In the genomic region with DNA sequence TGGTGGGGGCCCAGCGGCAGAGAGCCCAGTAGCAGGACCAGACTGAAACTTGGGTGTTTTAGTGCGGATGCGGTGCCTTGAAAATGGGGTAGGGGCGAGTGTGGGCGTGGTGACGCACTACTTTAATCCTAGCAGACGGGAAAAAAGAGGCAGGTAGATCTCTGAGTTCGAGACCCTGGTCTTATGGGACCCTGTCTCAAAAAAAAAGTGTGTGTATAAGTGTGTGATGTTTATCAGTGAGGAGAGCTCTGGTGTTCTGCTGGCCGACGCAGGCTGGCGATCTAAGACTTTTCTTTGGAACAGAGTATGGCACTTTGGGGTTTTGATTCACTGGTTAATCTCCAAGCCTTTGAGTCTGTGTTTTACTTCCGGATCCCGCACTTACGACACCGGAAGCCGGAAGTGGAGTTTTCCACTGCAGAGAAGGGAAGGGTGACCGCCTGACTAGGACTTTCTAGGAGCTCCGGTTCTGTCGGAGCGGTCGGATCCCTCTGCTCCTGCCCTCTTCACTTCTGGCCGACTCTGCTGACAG, we compare ENCODE assay signal across 8 mouse cellular contexts. TPM values are rescaled to one million over a fixed set of nuclear protein-coding genes. Genes with fewer than 3 reads are reported as not detected.
DNase-seq lines count a peak whose midpoint lies in the region; ATAC-seq lines count a peak whose summit lies in the region.

No protein-coding gene starts in this region.

- H3K9ac ChIP-seq in forebrain, embryonic 11.5 days (ENCODE audit: low read length) = peak overlapping the region; percentile 61
- H3K9ac ChIP-seq in heart, embryonic 16.5 days (ENCODE audit: low read length) = peak overlapping the region; percentile 77
- H3K9ac ChIP-seq in liver, embryonic 13.5 days = peak overlapping the region; percentile 76
- peak overlapping the region; percentile 37; the same call in 1 of the 2 replicates for H3K9ac ChIP-seq in stomach, embryonic 15.5 days

- peak overlapping the region; percentile 84 for H3K4me3 ChIP-seq in brown adipose tissue, adult 24 weeks (ENCODE audit: insufficient read depth, low read depth, low read length)
- peak overlapping the region; percentile 48 for H3K4me3 ChIP-seq in forebrain, embryonic 11.5 days (ENCODE audit: low read depth, low read length)
- peak overlapping the region; percentile 72 for H3K4me3 ChIP-seq in heart, embryonic 16.5 days (ENCODE audit: low read length)
- peak overlapping the region; percentile 70 for H3K4me3 ChIP-seq in liver, embryonic 13.5 days (replicated peaks)
- H3K4me3 ChIP-seq in stomach, embryonic 15.5 days (replicated peaks) = peak overlapping the region; percentile 55

- H3K27ac ChIP-seq in brown adipose tissue, adult 24 weeks (replicated peaks; ENCODE audit: low read depth, low read length) = peak overlapping the region; percentile 98
- peak overlapping the region; percentile 34; the same call in 1 of the 2 replicates for H3K27ac ChIP-seq in forebrain, embryonic 11.5 days (ENCODE audit: low read depth, low read length)
- peak overlapping the region; percentile 95 for H3K27ac ChIP-seq in heart, embryonic 16.5 days (ENCODE audit: low read length)
- peak overlapping the region; percentile 93 for H3K27ac ChIP-seq in liver, embryonic 13.5 days
- peak overlapping the region; percentile 93 for H3K27ac ChIP-seq in stomach, embryonic 15.5 days

- WGBS in forebrain, embryonic 11.5 days = 14% methylated on average over 22 of the region's 22 CpGs
- 22% methylated on average over 22 of the region's 22 CpGs for WGBS in heart, embryonic 16.5 days
- WGBS in liver, embryonic 13.5 days (ENCODE audit: insufficient replicate concordance) = 13% methylated on average over 22 of the region's 22 CpGs
- WGBS in stomach, embryonic 15.5 days = 21% methylated on average over 22 of the region's 22 CpGs

- H3K4me1 ChIP-seq in brown adipose tissue, adult 24 weeks (ENCODE audit: control insufficient read depth, insufficient read depth, insufficient read length, low read length) = no peaks in the 10 kb centered on the region
- H3K4me1 ChIP-seq in forebrain, embryonic 11.5 days (replicated peaks; ENCODE audit: control insufficient read depth, insufficient read depth, low read length) = no peaks in the 10 kb centered on the region
- H3K4me1 ChIP-seq in heart, embryonic 16.5 days (ENCODE audit: control insufficient read depth, insufficient read depth, low read length) = peaks cover 2% of the 10 kb centered on the region; the same call in 1 of the 2 replicates
- peaks cover 45% of the 10 kb centered on the region for H3K4me1 ChIP-seq in liver, embryonic 13.5 days (replicated peaks)
- H3K4me1 ChIP-seq in stomach, embryonic 15.5 days = no peaks in the 10 kb centered on the region

- H3K36me3 ChIP-seq in forebrain, embryonic 11.5 days (ENCODE audit: control insufficient read depth, insufficient read depth, low read length) = no peaks in the 10 kb centered on the region
- peaks cover 4% of the 10 kb centered on the region; the same call in 1 of the 2 replicates for H3K36me3 ChIP-seq in heart, embryonic 16.5 days (ENCODE audit: control insufficient read depth, insufficient read depth)
- peaks cover 27% of the 10 kb centered on the region for H3K36me3 ChIP-seq in liver, embryonic 13.5 days
- no peaks in the 10 kb centered on the region for H3K36me3 ChIP-seq in stomach, embryonic 15.5 days

- peak; percentile 64 for DNase-seq in forebrain, embryonic 11.5 days (ENCODE audit: low spot score)
- peak; percentile 80 to 87 for DNase-seq in kidney, postnatal 25 days
- DNase-seq in liver, embryonic 13.5 days = peak; percentile 70
- peak; percentile 77 for DNase-seq in neural tube, embryonic 10.5 days (ENCODE audit: extremely low spot score, low spot score)

- peak overlapping the region; percentile 57 for H3K4me2 ChIP-seq in forebrain, embryonic 11.5 days (ENCODE audit: low read depth, low read length, severe bottlenecking)
- peak overlapping the region; percentile 77 for H3K4me2 ChIP-seq in heart, embryonic 16.5 days (ENCODE audit: low read depth, low read length)
- H3K4me2 ChIP-seq in liver, embryonic 13.5 days = peak overlapping the region; percentile 79
- peak overlapping the region; percentile 62 for H3K4me2 ChIP-seq in stomach, embryonic 15.5 days

- no peaks in the 10 kb centered on the region for H3K9me3 ChIP-seq in forebrain, embryonic 11.5 days (ENCODE audit: control insufficient read depth, low read length)
- no peaks in the 10 kb centered on the region for H3K9me3 ChIP-seq in heart, embryonic 16.5 days (replicated peaks; ENCODE audit: control insufficient read depth, low read length)
- H3K9me3 ChIP-seq in liver, embryonic 13.5 days (replicated peaks) = no peaks in the 10 kb centered on the region
- no peaks in the 10 kb centered on the region for H3K9me3 ChIP-seq in stomach, embryonic 15.5 days

- H3K27me3 ChIP-seq in forebrain, embryonic 11.5 days (ENCODE audit: control insufficient read depth, insufficient read depth, low read length) = no peaks in the 10 kb centered on the region
- no peaks in the 10 kb centered on the region for H3K27me3 ChIP-seq in heart, embryonic 16.5 days (ENCODE audit: control insufficient read depth, insufficient read depth, low read length)
- H3K27me3 ChIP-seq in liver, embryonic 13.5 days = no peaks in the 10 kb centered on the region
- no peaks in the 10 kb centered on the region for H3K27me3 ChIP-seq in stomach, embryonic 15.5 days (replicated peaks)

- ATAC-seq in CD4-positive, CD25-positive, alpha-beta regulatory T cell, adult 4 months = peak; percentile 71
- ATAC-seq in forebrain, embryonic 11.5 days (replicated peaks; ENCODE audit: low FRiP score) = peak; percentile 73
- peak; percentile 71 for ATAC-seq in heart, embryonic 16.5 days (replicated peaks; ENCODE audit: extremely low read depth, insufficient read depth, low FRiP score)
- peak; percentile 43 for ATAC-seq in liver, embryonic 13.5 days (ENCODE audit: low read depth)
- peak; percentile 57; the same call in 1 of the 2 replicates for ATAC-seq in stomach, embryonic 15.5 days (ENCODE audit: insufficient read depth, low FRiP score, low read depth)

RNA-seq across cellular contexts. Expression of gene G6pdx, which starts 0.4 kb away (rescaled TPM):
- polyA plus RNA-seq in CD4-positive, CD25-positive, alpha-beta regulatory T cell, adult 4 months (2017; shearing (Covaris generic)) = 10 to 100 TPM; 33.3 to 41.4 TPM
- 221 and 233 TPM in 2 replicates for polyA plus RNA-seq in brown adipose tissue, adult 24 weeks (2012; ENCODE audit: insufficient read depth, insufficient read length, missing spikeins)
- 55.7 and 59.8 TPM in 2 replicates for polyA plus RNA-seq in forebrain, embryonic 11.5 days (2014; fragmentation: Nextera tagmentation; extraction: Ambion mirVana)
- polyA plus RNA-seq in heart, embryonic 16.5 days (2015; fragmentation: Nextera tagmentation; extraction: Ambion mirVana) = 18.0 and 20.3 TPM in 2 replicates
- polyA plus RNA-seq in liver, embryonic 13.5 days (2015; fragmentation: Nextera tagmentation; extraction: Ambion mirVana) = 51.6 and 54.5 TPM in 2 replicates
- 71.1 and 76.5 TPM in 2 replicates for polyA plus RNA-seq in stomach, embryonic 15.5 days (2015; fragmentation: Nextera tagmentation; extraction: Ambion mirVana)

RNA-seq across cellular contexts. Expression of gene Ikbkg, which starts 36.3 kb away (rescaled TPM):
- polyA plus RNA-seq in CD4-positive, CD25-positive, alpha-beta regulatory T cell, adult 4 months (2017; shearing (Covaris generic)) = 10 to 100 TPM; 44.7 to 65.1 TPM
- 17.2 and 19.9 TPM in 2 replicates for polyA plus RNA-seq in brown adipose tissue, adult 24 weeks (2012; ENCODE audit: insufficient read depth, insufficient read length, missing spikeins)
- polyA plus RNA-seq in forebrain, embryonic 11.5 days (2014; fragmentation: Nextera tagmentation; extraction: Ambion mirVana) = 22.2 and 22.9 TPM in 2 replicates
- polyA plus RNA-seq in heart, embryonic 16.5 days (2015; fragmentation: Nextera tagmentation; extraction: Ambion mirVana) = 21.9 and 23.0 TPM in 2 replicates
- polyA plus RNA-seq in liver, embryonic 13.5 days (2015; fragmentation: Nextera tagmentation; extraction: Ambion mirVana) = 20.2 and 22.3 TPM in 2 replicates
- 19.9 and 20.1 TPM in 2 replicates for polyA plus RNA-seq in stomach, embryonic 15.5 days (2015; fragmentation: Nextera tagmentation; extraction: Ambion mirVana)

RNA-seq across cellular contexts. Expression of gene Fam3a, which starts 36.3 kb away (rescaled TPM):
- polyA plus RNA-seq in CD4-positive, CD25-positive, alpha-beta regulatory T cell, adult 4 months (2017; shearing (Covaris generic)) = 10 to 100 TPM; 28.6 to 47.0 TPM
- polyA plus RNA-seq in brown adipose tissue, adult 24 weeks (2012; ENCODE audit: insufficient read depth, insufficient read length, missing spikeins) = 17.3 and 20.5 TPM in 2 replicates
- polyA plus RNA-seq in forebrain, embryonic 11.5 days (2014; fragmentation: Nextera tagmentation; extraction: Ambion mirVana) = 27.3 and 27.6 TPM in 2 replicates
- polyA plus RNA-seq in heart, embryonic 16.5 days (2015; fragmentation: Nextera tagmentation; extraction: Ambion mirVana) = 26.4 and 29.0 TPM in 2 replicates
- polyA plus RNA-seq in liver, embryonic 13.5 days (2015; fragmentation: Nextera tagmentation; extraction: Ambion mirVana) = 8.6 and 9.6 TPM in 2 replicates
- polyA plus RNA-seq in stomach, embryonic 15.5 days (2015; fragmentation: Nextera tagmentation; extraction: Ambion mirVana) = 36.0 and 36.1 TPM in 2 replicates

RNA-seq across cellular contexts. Expression of gene Gm6880, which starts 51.8 kb away (rescaled TPM):
- polyA plus RNA-seq in CD4-positive, CD25-positive, alpha-beta regulatory T cell, adult 4 months (2017; shearing (Covaris generic)) = not detected
- polyA plus RNA-seq in brown adipose tissue, adult 24 weeks (2012; ENCODE audit: insufficient read depth, insufficient read length, missing spikeins) = not detected in 2 replicates
- polyA plus RNA-seq in forebrain, embryonic 11.5 days (2014; fragmentation: Nextera tagmentation; extraction: Ambion mirVana) = not detected in 2 replicates
- not detected in 2 replicates for polyA plus RNA-seq in heart, embryonic 16.5 days (2015; fragmentation: Nextera tagmentation; extraction: Ambion mirVana)
- polyA plus RNA-seq in liver, embryonic 13.5 days (2015; fragmentation: Nextera tagmentation; extraction: Ambion mirVana) = not detected in 2 replicates
- polyA plus RNA-seq in stomach, embryonic 15.5 days (2015; fragmentation: Nextera tagmentation; extraction: Ambion mirVana) = not detected in 2 replicates

RNA-seq across cellular contexts. Expression of gene Slc10a3, which starts 56.2 kb away (rescaled TPM):
- polyA plus RNA-seq in CD4-positive, CD25-positive, alpha-beta regulatory T cell, adult 4 months (2017; shearing (Covaris generic)) = 10 to 100 TPM; 21.5 to 34.2 TPM
- polyA plus RNA-seq in brown adipose tissue, adult 24 weeks (2012; ENCODE audit: insufficient read depth, insufficient read length, missing spikeins) = 6.3 and 7.3 TPM in 2 replicates
- polyA plus RNA-seq in forebrain, embryonic 11.5 days (2014; fragmentation: Nextera tagmentation; extraction: Ambion mirVana) = 8.6 and 9.9 TPM in 2 replicates
- polyA plus RNA-seq in heart, embryonic 16.5 days (2015; fragmentation: Nextera tagmentation; extraction: Ambion mirVana) = 14.9 and 17.2 TPM in 2 replicates
- 8.2 and 8.4 TPM in 2 replicates for polyA plus RNA-seq in liver, embryonic 13.5 days (2015; fragmentation: Nextera tagmentation; extraction: Ambion mirVana)
- polyA plus RNA-seq in stomach, embryonic 15.5 days (2015; fragmentation: Nextera tagmentation; extraction: Ambion mirVana) = 17.8 and 17.9 TPM in 2 replicates

Comparison
In these comparisons a context has a peak if more than half of its experiments do, and no peak if none do; other contexts are left out.
1. Peak in every context shown above with its lines: DNase-seq, ATAC-seq, H3K4me3 ChIP-seq and H3K27ac ChIP-seq.
2. H3K27ac ChIP-seq: peak in every context shown above with its lines; median percentile 98 in brown adipose tissue, adult 24 weeks; 95 in heart, embryonic 16.5 days; 93 in liver, embryonic 13.5 days; 93 in stomach, embryonic 15.5 days; 34 in forebrain, embryonic 11.5 days.